ENCODE assay signal across 16 mouse cellular contexts in genomic region chr17:80446470-80446869, GRCm38 (mm10).
"Had no signal": no experiment of that assay in that cellular context is flagged by ENCODE, and none has a peak within 500 bp of the region (broad histone marks: within the 10 kb centered on the region; RNA-seq: fewer than 3 reads in every experiment).

No protein-coding gene starts in this region.

- H3K9me3 ChIP-seq: neural tube, embryonic 13.5 days; neural tube, embryonic 15.5 days; stomach, embryonic 15.5 days had no signal

- H3K9ac ChIP-seq: neural tube, embryonic 13.5 days; neural tube, embryonic 15.5 days; stomach, embryonic 15.5 days had no signal

- H3K27me3 ChIP-seq: neural tube, embryonic 13.5 days; neural tube, embryonic 15.5 days; stomach, embryonic 15.5 days had no signal

- DNase-seq: retina, postnatal 1 day; right cerebral cortex, adult 18-20 months; right cerebral cortex, postnatal 14 days; right cerebral cortex, postnatal 25 days; right cerebral cortex, postnatal 4 days; spleen, adult 18-20 months; thymus, adult 18-20 months; thymus, adult 2 months; thymus, postnatal 14 days; thymus, postnatal 25 days; thymus, postnatal 36 days; thymus, postnatal 4 days had no signal

- H3K4me3 ChIP-seq: neural tube, embryonic 13.5 days; neural tube, embryonic 15.5 days; stomach, embryonic 15.5 days had no signal

- H3K4me1 ChIP-seq: neural tube, embryonic 13.5 days; neural tube, embryonic 15.5 days; stomach, embryonic 15.5 days had no signal

- H3K4me2 ChIP-seq: neural tube, embryonic 13.5 days; neural tube, embryonic 15.5 days; stomach, embryonic 15.5 days had no signal

- H3K27ac ChIP-seq: neural tube, embryonic 13.5 days; neural tube, embryonic 15.5 days; stomach, embryonic 15.5 days; stomach, postnatal 0 days had no signal
